Mouse (Mus musculus): ENCODE data around the gene Slfn3. TPM values are rescaled to one million over a fixed set of nuclear protein-coding genes. Genes with fewer than 3 reads are reported as not detected.

Gene Slfn3
- total RNA-seq, 2 experiments from 2014 or later = 3.4 to 5.2 TPM

Other genes with a start within 250 kb of the Slfn3 start
- gene Slfn5, start 240.0 kb upstream of the Slfn3 start, total RNA-seq (2021) = 10 to 100 TPM; 33.8 to 38.0 TPM
- 10 to 100 TPM; 14.2 to 14.7 TPM for gene Slfn9, start 199.5 kb upstream of the Slfn3 start, total RNA-seq (2021)
- gene Slfn8, start 170.5 kb upstream of the Slfn3 start, total RNA-seq (2021) = under 1 TPM; 0.43 TPM
- gene Slfn2, start 126.2 kb upstream of the Slfn3 start, total RNA-seq (2021) = 1 to 10 TPM; 1.7 to 1.8 TPM
- gene Slfn1, start 74.5 kb upstream of the Slfn3 start, total RNA-seq (2021) = under 1 TPM in 1 of 2 experiments, not detected in 1; 0.14 TPM
- under 1 TPM; 0.09 to 0.14 TPM for gene Slfn4, start 16.1 kb upstream of the Slfn3 start, total RNA-seq (2021)
- gene Slfn14, start 95.4 kb downstream of the Slfn3 start, total RNA-seq (2021) = under 1 TPM; 0.14 to 0.20 TPM
- gene Ap2b1, start 107.7 kb downstream of the Slfn3 start, total RNA-seq (2021) = 10 to 100 TPM; 76.7 to 83.4 TPM
- 10 to 100 TPM in 1 of 2 experiments, 1 to 10 TPM in 1; 7.1 to 10.0 TPM for gene Pex12, start 111.3 kb downstream of the Slfn3 start, total RNA-seq (2021)
- 10 to 100 TPM; 31.5 to 32.3 TPM for gene Rasl10b, start 217.8 kb downstream of the Slfn3 start, total RNA-seq (2021)
- not detected for gene Gas2l2, start 238.1 kb downstream of the Slfn3 start, total RNA-seq (2021)
- under 1 TPM in 1 of 2 experiments, not detected in 1; 0.56 TPM for gene 1700020L24Rik, start 246.3 kb downstream of the Slfn3 start, total RNA-seq (2021)

Measured in heart, postnatal 4 days (tissue).